Mouse (Mus musculus) kidney, postnatal 0 days (tissue): ENCODE data around the gene Vgll4. TPM values are rescaled to one million over a fixed set of nuclear protein-coding genes. Genes with fewer than 3 reads are reported as not detected.

Experiments
- ATAC-seq: fragments of 200-750 bp; cut with Nextera tagmentation; replicated peaks from 2 replicates; pipeline ENCODE4 v1.8.0; 2017; ENCODE audit warnings: low read depth, moderate number of reproducible peaks, moderate TSS enrichment, moderate library complexity; ENCODE audit not compliant: low FRiP score
- DNase-seq: peaks from one replicate; pipeline ENCODE4 v3.0.0-alpha.2; 2016; ENCODE audit warnings: low spot score
- H3K27ac ChIP-seq: fragments of 300-500 bp; sonication (generic); 2 replicates; pipeline ENCODE4 v1.5.1; 2014; ENCODE audit warnings: mild to moderate bottlenecking
- H3K27me3 ChIP-seq: fragments of 300-500 bp; sonication (generic); 2 replicates; pipeline ENCODE4 v1.6.1; 2014; ENCODE audit warnings: low read length, mixed read lengths; ENCODE audit not compliant: insufficient read depth
- H3K36me3 ChIP-seq: fragments of 300-500 bp; sonication (generic); 2 replicates; pipeline ENCODE4 v1.6.1; 2014; ENCODE audit warnings: low read length, mixed read lengths; ENCODE audit not compliant: insufficient read depth
- H3K4me1 ChIP-seq: fragments of 300-500 bp; sonication (generic); replicated peaks from 2 replicates; pipeline ENCODE4 v1.6.1; 2014; ENCODE audit warnings: antibody characterized with exemption, low read length, mixed read lengths; ENCODE audit not compliant: insufficient read depth
- H3K4me2 ChIP-seq: fragments of 300-500 bp; sonication (generic); 2 replicates; pipeline ENCODE4 v1.6.1; 2014; ENCODE audit warnings: mild to moderate bottlenecking, low read length, moderate library complexity, mixed read lengths
- H3K4me3 ChIP-seq: fragments of 300-500 bp; sonication (generic); replicated peaks from 2 replicates; pipeline ENCODE4 v1.5.1; 2014; ENCODE audit warnings: low read depth, low read length
- H3K9ac ChIP-seq: fragments of 300-500 bp; sonication (generic); 2 replicates; pipeline ENCODE4 v1.6.1; 2014; ENCODE audit warnings: low read depth, low read length
- H3K9me3 ChIP-seq: fragments of 300-500 bp; sonication (generic); replicated peaks from 2 replicates; pipeline ENCODE4 v1.6.1; 2016; ENCODE audit warnings: low read length, inconsistent platforms, mixed read lengths
- CTCF ChIP-seq: IDR thresholded peaks from 2 replicates; pipeline ENCODE4 v1.5.1; 2016; ENCODE audit warnings: antibody characterized with exemption, low read depth, mild to moderate bottlenecking, moderate library complexity
- WGBS: fragments of 180-500 bp; shearing (Covaris S2); extraction: QIAGEN DNeasy Blood & Tissue Kit; methylation state at CpG from one replicate; pipeline ENCODE4 v1.1.7; 2014; 5-methylcytosine and 5-hydroxymethylcytosine counted together
- polyA plus RNA-seq: library from polyadenylated mRNA; unstranded; fragments of >200 nt; fragmentation: Nextera tagmentation; extraction: Ambion mirVana; gene quantifications from 2 replicates; pipeline ENCODE4 v1.2.1, GENCODE M21; 2015

Gene Vgll4
- polyA plus RNA-seq, 1 experiment from 2014 or later: 97.2 TPM

- Histone ChIP-seq H3K4me2 (peak overlapping the region; percentile 80), H3K9ac (peak overlapping the region; percentile 72), H3K4me3 (peak overlapping the region; percentile 66), H3K27ac (peak overlapping the region; percentile 90), H3K9me3 (no peaks in the 10 kb centered on the region), H3K36me3 (no peaks in the 10 kb centered on the region), H3K4me1 (peaks cover 12% of the 10 kb centered on the region), H3K27me3 (no peaks in the 10 kb centered on the region)
- ATAC-seq (peak; percentile 92), DNase-seq (peak; percentile 89)
- TF ChIP-seq CTCF: no peak
- WGBS: under 1% methylated on average over 82 of the region's 82 CpGs
Observed at GRCm38 (mm10) chr6:114968361-114969212, 1.2 kb downstream of the Vgll4 start.

DNA sequence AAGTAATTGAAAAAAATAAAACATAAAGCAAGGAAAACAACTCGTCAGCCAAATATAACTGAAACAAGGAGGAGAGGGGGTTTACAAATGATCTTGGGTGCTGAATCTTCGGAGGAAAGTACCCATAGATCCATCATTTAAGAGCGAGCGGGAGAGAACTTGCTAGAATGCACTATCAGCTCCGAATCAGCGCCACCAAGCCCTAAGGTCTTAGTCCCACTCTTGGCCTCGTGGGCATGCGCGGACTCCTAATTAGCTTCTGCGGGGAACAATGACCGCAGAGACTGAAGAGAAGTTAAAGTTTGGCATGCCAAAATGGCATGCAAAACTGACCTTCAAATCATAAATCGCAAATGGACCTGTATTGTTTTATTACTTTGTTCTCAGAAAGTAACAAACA lies 2.2 kb downstream of the Vgll4 start:
- Histone ChIP-seq H3K9me3 (no peaks in the 10 kb centered on the region), H3K4me3 (peak overlapping the region; percentile 66), H3K4me2 (peak overlapping the region; percentile 80), H3K27ac (no peak overlapping the region), H3K4me1 (peaks cover 12% of the 10 kb centered on the region), H3K36me3 (no peaks in the 10 kb centered on the region), H3K27me3 (no peaks in the 10 kb centered on the region), H3K9ac (no peak overlapping the region; the same call in 1 of the 2 replicates)
- no peak for TF ChIP-seq CTCF
- 43% methylated on average over 12 of the region's 12 CpGs for WGBS
- DNase-seq (no peak), ATAC-seq (no peak)

- DNase-seq (no peak), ATAC-seq (no peak)
- Histone ChIP-seq H3K9ac (no peak overlapping the region), H3K4me1 (peaks cover 12% of the 10 kb centered on the region), H3K36me3 (no peaks in the 10 kb centered on the region), H3K27ac (no peak overlapping the region), H3K4me3 (no peak overlapping the region), H3K4me2 (0 out of 2 replicates have a peak overlapping the region, but pooled peaks have one; percentile 80), H3K27me3 (no peaks in the 10 kb centered on the region), H3K9me3 (no peaks in the 10 kb centered on the region)
- 54% methylated on average over 2 of the region's 2 CpGs for whole genome bisulfite sequencing
- TF ChIP-seq CTCF: no peak
Observed at GRCm38 (mm10) chr6:114966396-114967154, 3.2 kb downstream of the Vgll4 start.

- no peaks in the 10 kb centered on the region for H3K9me3 ChIP-seq
- no peak for TF ChIP-seq CTCF
- no peaks in the 10 kb centered on the region for H3K36me3 ChIP-seq
- H3K27me3 ChIP-seq: no peaks in the 10 kb centered on the region
- WGBS: 86% methylated on average over 3 of the region's 3 CpGs
- no peak overlapping the region for H3K27ac ChIP-seq
- H3K4me1 ChIP-seq: peaks cover 15% of the 10 kb centered on the region; the same call in 1 of the 2 replicates
- H3K4me2 ChIP-seq: no peak overlapping the region
- ATAC-seq (no peak), DNase-seq (no peak)
- no peak overlapping the region for H3K4me3 ChIP-seq
- no peak overlapping the region for H3K9ac ChIP-seq
Observed at GRCm38 (mm10) chr6:114965802-114966201, 4.0 kb downstream of the Vgll4 start.

- Histone ChIP-seq H3K9ac (no peak overlapping the region), H3K9me3 (no peaks in the 10 kb centered on the region), H3K4me1 (peaks cover 15% of the 10 kb centered on the region; the same call in 1 of the 2 replicates), H3K27me3 (no peaks in the 10 kb centered on the region), H3K4me3 (no peak overlapping the region), H3K27ac (no peak overlapping the region), H3K36me3 (no peaks in the 10 kb centered on the region), H3K4me2 (no peak overlapping the region)
- no peak for TF ChIP-seq CTCF
- ATAC-seq (no peak), DNase-seq (no peak)
- WGBS: 55% methylated on average over 8 of the region's 8 CpGs
Observed at GRCm38 (mm10) chr6:114965396-114965795, 4.4 kb downstream of the Vgll4 start.

DNA sequence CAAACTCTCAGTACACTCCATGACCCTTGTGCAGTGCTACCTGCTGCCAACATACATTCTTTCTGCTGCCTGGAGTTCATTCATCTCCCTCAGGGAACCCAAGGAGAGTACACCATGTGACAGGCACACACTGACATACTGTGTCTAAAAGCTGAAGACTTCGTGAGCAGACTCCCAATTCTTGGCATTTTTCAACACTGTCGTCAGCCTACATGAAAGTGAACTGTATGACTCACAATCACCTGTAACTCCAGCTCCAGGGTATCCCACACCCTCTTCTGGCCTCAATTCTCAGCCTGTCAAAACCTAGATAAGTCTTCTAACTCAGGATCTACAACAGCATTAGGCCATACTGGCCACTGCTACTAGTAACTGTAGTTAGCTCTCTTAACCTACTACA lies 5.6 kb downstream of the Vgll4 start:
- TF ChIP-seq CTCF: no peak
- Histone ChIP-seq H3K27ac (no peak overlapping the region), H3K4me1 (peaks cover 9% of the 10 kb centered on the region; the same call in 1 of the 2 replicates), H3K4me3 (no peak overlapping the region), H3K9me3 (no peaks in the 10 kb centered on the region), H3K4me2 (no peak overlapping the region), H3K36me3 (no peaks in the 10 kb centered on the region), H3K9ac (no peak overlapping the region), H3K27me3 (no peaks in the 10 kb centered on the region)
- DNase-seq (no peak), ATAC-seq (peak; percentile 41; the same call in 1 of the 2 replicates)
- WGBS: 77% methylated on average over 2 of the region's 2 CpGs
